Mouse (Mus musculus): ENCODE measurements around the gene Adcy1.
A peak's percentile ranks its signal among the peaks of the same experiment; 100 is the strongest.

The Adcy1 gene

DNA sequence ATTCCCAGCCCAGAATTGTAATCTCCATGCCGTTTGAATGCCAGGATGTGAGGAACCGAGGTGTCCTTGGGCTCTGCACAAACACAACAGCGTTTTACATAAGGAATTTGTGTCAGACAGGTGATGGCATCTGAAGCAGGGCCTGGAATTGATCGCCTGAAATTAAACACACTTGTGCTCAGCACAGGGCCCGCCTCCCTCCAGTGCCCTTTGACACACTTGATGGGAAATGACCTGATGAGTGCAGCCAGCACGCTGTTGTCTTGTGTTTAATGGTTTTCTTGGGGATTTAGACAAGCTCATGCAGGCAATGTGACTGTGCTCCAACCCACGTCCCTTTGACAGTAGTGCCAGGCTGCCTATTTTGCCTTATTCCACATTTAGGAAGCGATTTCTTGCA is 124.2 kb downstream of the Adcy1 start:
- DNase-seq (ENCODE audit: low spot score), result no peak

DNA sequence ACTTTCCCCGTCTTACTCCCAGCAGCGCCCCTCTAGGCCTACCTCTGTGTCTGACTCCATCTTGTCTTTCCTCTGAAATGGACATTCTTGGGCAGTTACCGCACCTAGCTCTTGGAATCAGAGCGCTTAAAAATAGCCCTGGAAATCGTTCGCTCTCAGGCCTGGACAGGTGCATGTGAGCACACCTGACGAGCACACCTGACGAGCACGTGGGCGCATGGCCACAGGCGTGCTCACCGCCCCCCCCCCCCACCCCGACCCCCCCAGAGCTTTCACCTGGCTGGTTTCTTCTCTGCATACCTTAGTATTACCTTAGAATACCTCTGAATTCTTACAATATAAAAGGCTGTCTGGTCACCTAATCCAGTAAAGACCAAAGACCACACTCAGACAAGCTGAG is 125.2 kb downstream of the Adcy1 start, which contains the start of gene Gm11985:
Gene Gm11985 (minus strand): TSS at position 101 of the 400 bp plus-strand sequence.
- no peak for DNase-seq (ENCODE audit: low spot score)

DNA sequence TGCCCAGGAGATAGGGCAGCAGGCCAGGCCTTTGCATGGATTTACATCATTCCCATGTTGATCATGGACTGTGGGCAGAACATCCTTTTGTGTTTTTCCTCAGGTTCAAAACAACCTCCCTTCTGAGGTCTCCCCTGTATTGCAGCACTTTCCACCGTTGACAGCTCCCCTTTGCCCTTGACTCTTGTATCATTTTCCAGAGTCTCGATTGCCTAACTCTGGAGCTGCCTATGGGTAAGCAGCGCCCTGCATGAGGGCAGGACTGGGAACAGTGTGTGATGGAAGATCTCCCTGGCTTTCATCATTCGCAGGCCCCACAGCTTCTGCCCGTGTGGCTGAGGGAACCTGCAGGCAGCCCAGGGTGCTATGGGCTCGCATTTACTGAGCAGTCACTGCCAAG is 129.4 kb downstream of the Adcy1 start:
- no peak for DNase-seq (ENCODE audit: low spot score)

DNA sequence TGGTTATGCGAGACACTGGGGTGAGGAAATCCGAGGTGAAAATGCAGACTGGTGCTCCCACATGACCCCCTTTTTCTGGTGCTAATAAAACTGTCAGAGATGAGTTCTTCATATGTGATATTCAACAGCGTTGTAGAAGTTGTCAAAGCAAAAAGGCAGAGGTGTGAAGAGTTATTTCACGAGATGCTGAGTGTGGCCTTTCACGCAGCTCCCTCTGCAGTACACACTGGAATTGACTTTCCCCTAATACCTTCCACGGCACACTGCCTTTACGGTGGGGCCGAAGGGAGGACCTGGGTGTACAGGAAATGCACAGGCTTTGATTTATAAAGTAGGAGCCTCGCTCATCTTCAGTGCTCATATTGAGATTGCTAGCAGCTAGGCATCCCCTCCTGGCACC is 129.8 kb downstream of the Adcy1 start:
- DNase-seq (ENCODE audit: low spot score), result no peak

DNA sequence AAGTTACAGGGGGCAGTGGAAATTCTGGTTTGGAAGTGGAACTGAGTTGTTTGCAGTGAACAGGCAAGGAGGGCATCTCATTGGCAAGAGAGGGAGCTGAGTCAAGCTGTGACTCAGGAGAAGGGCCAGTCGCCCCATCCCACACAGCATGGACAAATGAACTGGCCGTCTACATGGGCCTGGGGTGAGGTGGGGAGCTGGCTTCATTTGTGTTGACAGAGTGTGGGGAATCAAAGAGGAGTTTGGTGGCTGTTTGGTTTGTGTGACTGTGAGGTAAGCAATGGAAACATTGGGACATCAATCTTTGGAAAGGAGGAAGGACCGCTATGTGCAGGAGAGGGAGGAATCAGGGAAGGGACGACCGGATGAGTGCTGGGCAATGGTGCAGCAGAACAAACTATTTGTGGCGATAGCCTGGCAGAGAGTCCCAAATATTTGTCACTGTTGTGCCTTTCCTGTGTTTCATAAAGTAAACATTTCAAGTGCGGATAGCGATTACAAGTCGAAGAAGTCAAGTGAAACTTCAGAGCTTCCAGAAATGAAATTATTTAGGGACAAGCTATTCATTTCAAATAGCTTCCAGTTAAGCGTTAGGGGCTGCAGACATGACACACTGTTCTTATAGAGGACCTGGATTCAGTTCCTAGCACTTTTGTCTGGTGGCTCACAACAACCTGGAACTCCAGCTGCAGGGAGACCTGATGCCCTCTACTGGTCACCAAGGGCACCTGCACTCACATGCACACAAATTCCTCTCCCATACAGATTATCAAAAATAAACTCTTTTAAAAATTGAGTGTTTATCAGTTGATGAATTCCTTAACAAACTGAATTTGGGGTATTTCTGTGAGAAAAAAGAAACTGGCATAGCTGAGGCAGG is 131.4 kb downstream of the Adcy1 start:
- no peak for DNase-seq (ENCODE audit: low spot score)

DNA sequence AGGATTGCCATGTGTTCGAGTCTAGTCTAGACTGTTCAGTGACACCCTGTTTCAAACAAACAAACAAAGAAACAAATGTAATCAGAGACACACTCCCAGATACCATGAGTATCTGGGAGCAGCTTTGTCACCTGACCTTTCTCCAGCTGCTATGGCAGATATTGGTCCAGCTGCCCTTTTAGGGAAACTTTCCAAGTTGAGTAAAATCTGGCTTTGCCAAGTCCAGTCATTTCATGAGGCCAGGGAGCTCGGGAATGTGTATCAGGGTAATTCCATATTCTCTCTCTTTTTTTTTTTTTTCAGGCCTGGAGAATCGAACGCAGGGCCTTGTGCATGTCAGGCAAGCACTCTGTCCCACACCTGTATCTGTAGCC is 132.0 kb downstream of the Adcy1 start:
- no peak for DNase-seq (ENCODE audit: low spot score)

DNA sequence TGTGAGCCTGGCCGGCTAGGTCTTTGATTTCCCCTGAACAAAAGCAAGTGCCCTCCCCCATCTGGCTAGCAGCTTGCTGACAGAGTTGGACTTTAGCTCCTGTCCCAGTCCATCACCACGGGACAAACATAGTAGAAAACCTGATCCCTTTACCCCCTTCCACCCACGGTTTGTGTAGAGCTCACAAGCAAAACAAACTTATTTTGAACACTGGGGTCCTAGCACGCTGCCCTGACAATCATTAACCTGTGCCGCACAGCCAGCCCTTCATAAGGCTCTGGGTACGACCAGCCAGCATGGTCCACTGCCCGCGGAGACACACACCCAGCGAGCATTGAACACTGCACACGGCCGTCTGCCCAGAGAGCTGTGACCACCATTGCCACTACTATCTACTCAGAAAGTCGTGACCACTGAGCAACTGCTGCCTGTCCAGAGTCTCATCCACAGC is 134.2 kb downstream of the Adcy1 start, which contains the start of gene Igfbp1:
Gene Igfbp1 (plus strand): TSS at position 292 of the 451 bp plus-strand sequence.
- DNase-seq (ENCODE audit: low spot score), result no peak

DNA sequence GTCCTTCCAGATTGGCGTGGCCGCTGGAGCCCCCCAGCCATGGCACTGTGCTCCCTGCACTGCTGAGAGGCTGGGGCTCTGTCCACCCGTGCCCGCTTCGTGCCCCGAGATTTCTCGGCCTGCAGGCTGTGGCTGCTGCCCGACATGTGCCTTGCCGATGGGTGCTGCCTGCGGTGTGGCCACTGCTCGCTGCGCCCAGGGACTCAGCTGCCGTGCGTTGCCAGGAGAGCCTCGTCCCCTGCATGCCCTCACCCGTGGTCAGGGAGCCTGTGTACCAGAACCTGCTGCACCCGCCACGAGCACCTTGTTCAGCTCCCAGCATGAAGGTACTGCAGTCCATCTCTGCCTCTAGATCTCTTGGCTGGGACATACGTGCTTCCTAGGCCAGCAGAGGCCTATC is 134.7 kb downstream of the Adcy1 start:
- no peak for DNase-seq (ENCODE audit: low spot score)

DNA sequence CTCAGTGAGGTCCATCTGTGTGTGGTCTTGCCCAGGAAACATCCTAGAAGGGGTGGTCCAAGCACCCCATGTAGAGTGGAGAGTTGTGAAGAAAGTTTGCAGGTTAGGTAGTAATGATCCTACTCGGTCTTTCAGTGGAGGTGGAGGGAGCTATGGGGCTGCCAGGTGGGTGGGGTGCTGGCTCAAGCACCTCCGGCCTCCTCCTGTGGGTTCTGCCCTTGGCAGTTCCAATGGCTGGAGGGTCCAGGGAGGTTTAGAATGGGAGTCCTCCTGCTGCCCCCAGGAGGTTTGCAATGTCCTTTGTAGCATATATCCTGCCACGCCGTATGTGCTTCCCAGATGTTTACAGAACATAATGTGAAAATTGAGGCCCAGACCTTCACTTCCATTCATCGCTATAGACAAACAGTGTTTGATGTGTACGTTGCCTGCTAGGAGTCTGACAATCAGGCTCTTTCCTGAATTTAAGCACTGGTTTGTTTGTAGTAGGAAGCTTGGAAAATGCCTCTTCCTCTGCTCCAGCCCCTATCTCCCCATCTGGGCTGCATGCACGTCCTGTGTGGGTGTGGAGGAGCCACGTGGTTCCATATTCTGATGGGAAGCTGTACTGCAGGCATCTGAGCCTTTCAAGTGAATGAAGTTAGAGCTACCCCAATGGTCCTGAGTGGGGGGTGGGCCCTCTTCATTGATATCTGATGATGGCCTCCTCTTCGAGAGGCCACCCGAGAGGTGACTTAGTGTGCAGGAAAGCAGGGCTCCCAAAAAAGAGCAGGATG is 135.4 kb downstream of the Adcy1 start:
- no peak for DNase-seq (ENCODE audit: low spot score)

DNA sequence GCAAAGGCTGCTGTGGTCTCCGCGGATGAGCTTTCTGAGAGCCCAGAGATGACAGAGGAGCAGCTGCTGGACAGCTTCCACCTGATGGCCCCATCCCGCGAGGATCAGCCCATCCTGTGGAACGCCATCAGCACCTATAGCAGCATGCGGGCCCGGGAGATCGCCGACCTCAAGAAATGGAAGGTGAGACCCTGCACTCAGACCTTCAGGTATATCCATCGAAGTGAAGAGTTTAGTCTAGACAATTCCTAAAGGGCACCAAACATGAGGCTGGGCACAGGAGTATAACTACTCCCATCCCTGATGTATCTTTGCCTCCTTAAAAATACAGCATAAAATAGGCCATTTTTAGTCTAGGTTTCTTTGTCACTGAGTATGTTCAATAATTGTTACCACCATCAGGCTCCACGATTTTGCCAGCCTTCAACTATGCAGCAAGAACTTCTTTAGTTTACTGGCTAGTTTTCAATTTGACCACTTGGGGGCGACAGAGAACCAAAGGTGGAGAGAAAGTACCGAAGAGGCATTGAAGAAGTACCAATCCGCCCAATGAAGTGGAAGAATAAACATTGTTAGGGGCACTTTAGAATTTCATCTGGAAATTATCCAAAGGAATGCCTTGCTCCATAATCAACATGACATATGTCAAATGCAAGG is 136.6 kb downstream of the Adcy1 start:
- DNase-seq (ENCODE audit: low spot score), result no peak

DNA sequence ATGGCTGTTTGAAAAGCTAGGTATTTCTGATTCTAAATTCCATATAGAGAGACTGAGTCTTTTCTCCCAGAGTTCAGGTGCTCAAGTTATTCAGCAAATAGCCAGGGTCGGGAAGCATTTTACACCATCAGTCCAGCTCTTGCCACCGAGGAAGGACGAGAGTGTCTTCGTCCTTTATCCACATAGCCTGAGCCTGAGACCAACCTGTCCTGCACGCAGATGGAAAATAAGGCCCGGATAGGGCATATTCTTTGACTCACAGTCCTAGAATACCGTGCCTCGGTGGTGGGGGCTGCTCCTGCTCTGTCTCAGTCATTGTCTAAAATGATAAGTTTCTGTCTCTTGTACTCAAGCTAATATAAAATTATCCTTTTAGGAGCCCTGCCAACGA is 137.1 kb downstream of the Adcy1 start:
- DNase-seq (ENCODE audit: low spot score), result no peak

DNA sequence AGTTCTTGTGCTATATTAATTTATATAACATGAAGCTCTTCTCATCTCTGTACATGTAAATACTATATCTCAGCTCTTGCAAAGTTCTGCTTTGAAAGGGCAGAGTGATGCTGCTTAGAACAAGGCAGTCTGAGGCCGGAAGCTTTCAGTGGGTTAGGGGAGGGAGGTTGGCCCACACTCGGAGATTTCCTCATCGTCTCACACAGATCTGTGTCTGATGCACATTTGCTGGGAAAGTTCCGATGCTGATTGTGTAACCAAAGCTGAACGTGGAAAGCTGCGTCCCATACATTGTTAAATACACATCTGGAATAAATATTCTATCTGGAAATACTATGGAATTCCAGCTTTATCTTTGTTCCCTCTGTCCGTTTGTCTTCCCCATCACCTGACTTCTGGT is 138.9 kb downstream of the Adcy1 start:
- DNase-seq (ENCODE audit: low spot score), result no peak

DNA sequence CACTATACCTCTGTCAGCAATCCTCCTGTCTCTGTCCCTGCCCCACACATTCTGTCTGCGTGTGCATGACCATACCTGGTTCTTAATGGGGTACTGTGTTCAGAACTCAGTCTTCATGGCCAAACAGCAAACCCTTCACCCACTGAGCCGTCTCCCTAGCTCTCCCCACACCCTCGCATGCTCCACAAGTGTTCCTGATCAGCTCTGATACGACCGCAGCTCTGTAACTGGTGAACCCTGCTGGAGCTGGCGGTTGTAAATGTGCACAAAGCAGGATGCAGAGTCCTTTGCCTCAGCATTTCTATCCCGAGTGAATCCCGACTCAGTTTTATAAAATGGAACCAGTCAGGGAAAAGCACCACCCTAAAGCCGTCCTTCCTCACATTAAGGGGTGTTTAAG is 140.6 kb downstream of the Adcy1 start:
- DNase-seq (ENCODE audit: low spot score), result no peak

DNA sequence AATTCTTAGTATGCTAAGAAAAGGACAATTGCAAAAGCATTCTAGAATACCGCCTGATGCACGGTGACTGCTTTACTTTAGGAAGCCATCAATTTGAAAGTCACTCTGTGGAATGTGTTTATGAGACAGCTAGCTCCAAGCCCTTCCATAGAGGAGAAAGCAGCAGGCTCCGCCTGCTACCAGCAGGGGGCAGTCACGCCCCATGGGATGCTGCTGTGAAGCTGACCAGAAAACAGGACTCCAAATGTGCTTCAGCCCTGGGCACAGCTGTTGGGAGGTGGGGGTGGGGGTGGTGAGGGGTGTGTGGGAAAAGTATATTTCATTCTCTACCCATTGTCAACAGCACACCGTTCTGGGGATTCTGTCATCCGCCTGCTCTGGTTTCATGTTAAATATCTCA is 147.1 kb downstream of the Adcy1 start:
- DNase-seq (ENCODE audit: low spot score), result peak; percentile 66

DNA sequence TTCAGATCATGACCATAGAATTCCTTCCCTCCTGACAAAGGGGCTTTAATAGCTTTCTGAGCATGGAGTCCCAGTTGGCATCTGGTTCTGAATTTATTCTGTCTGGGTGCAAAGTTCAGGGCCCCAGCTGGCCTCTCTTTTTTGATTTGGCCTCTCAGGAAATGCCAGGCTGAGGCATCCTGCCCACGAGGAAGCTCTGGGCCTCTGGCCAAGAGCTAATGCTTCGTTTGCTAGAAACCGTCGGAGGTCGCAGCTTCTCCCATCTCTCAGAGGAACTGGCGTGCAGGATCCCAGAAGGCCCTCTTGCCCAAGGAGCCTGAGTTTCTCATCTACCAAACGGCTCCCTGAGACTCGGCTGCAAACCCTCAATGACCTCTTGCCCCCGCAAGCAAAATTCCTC is 147.9 kb downstream of the Adcy1 start:
- no peak for DNase-seq (ENCODE audit: low spot score)

DNA sequence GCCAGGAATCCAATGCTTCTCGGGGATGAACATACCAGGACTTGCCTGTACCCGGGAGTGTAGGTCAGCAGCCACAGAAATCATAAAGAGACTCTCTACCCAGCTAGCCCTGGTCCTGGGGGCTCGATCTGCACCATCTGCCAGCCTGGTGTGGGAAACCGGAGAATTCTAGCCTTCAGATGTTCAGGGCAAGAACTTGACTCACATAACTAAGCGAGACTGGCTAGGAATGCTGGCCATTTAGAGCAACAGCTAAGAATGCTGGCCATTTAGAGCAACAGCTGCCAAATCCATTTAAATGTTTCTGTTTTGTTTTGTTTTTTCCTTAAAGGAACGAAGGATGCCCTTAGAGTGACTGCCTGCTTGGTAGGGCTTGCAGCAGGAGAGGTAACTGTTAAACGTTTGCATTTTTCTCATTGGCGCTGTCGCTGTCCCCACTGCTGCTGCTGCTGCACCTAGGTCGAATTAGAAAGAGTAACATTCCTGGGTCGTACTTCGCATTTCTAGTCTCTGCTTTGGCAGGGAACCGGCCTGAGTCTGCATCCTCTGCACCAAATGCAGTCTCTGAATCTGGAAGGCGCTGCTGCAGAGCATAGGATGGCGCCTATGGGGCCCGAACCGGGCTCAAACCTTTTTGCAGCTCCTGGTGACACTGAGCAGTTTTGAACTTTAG is 149.0 kb downstream of the Adcy1 start:
- DNase-seq (ENCODE audit: low spot score), result no peak

DNA sequence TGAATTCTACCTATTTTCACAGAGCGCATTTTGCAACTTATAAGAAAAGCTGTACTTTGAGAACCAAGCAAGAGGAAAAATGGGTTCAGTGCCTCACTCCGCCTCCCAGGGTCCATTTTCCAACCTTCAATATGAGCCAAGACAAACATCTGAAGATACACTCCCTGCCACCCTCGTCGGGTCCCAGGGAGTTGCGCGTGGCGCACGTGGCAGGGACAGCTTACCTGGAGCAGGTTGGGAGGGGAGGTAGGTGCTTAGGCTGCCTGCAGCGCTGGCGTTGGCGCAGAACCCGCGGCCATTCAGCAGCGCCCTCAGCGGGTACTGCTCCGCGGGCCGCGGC is 149.8 kb downstream of the Adcy1 start:
- no peak for DNase-seq (ENCODE audit: low spot score)

DNA sequence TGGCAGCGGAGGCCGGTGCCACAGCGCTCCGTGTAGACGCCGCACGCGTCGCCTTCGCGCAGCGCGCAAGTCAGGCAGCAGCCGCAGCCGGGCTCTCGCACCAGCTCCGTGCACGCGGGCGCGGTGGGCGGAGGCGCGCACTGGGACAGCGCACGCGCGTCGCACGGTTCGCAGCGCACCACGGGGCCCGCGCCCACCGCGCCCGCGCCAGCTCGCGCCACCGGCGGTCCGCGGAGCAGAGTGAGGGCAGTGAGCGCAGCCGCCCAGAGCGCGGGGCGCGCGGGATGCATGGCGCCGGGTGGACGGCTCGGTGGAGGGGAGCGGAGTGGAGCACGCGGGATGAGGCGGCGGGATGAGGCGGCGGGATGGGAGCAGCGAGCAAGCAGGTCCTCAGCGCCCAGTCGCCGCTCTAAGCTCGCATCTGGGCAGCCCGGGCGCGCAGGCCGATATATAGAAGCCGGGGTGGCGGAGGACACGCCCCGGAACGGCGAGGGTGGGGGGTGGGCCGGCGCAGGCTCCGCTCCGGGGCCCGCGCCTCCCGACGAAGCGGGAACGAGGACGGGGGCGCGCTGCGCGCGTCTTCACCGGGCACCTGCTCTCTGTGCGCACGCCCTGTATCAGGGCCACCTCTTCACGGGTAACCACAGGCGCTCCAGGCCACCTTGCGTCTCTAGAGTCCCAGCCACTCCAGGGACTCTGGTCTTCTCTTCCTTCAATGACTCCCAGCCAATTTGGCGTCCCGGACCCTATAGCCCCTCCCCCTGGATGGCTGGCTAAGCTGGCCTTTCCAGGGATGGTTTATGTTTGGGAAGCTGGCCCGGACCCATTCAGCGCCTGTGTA is 150.4 kb downstream of the Adcy1 start, which contains the start of gene Igfbp3:
Gene Igfbp3 (minus strand): TSS at position 423 of the 841 bp plus-strand sequence.
- DNase-seq (ENCODE audit: low spot score), result peak; percentile 74

DNA sequence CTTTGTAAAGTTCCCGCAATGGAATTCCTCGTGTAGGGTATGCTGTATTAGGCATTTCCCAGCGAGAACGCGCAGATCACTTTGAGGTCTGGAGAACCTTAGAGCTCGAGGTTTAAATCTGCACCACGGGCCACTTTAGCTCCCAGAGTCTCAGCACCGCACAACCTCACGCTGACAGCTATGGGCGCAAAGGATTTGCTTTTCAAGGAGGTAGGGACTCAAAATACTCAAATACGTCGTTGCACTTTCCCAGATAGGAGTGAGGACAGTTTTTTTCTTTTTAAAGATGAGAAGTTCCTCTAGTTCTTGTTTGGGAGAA is 151.0 kb downstream of the Adcy1 start:
- no peak for DNase-seq (ENCODE audit: low spot score)

DNA sequence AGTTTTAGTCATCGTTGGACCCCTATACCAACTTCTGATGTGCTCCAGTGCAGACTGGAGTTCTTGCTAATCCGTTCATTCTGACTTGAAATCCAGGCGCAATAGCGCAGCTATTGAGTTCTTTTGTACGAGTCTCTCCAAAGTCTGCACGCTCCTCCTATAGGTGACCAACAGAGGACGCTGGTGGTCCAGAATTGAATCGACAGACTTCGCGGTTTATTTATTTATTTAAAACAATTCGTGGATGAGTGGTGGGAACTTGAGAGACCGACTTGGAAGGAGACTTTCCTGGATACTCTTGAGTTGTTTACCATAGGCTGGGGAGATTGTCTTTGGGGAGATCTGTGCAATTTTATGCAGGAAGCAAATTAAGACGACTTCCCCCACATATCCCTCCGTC is 151.5 kb downstream of the Adcy1 start:
- peak; percentile 44 for DNase-seq (ENCODE audit: low spot score)

DNA sequence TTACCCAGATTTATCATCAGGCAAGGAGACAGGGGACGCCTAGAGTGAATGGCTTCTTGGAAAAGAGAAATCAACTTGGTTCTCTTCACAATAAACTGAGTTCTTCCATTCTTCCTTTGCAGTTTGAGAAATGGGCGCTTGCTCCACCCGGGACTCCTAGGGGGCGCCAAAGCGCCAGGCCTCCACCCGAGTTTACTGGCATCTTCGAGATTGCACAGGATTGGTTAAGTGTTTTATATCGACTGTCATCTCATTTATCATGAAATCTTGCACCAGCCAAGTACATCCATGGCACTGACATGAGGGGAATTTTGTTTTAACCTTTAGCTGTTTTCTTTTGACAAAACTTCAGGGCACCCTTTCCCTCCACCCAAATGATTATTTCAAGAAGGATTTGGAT is 152.4 kb downstream of the Adcy1 start:
- peak; percentile 26 for DNase-seq (ENCODE audit: low spot score)
